Mouse (Mus musculus): ENCODE measurements around the gene Sapcd1.

Sapcd1 gene

DNA sequence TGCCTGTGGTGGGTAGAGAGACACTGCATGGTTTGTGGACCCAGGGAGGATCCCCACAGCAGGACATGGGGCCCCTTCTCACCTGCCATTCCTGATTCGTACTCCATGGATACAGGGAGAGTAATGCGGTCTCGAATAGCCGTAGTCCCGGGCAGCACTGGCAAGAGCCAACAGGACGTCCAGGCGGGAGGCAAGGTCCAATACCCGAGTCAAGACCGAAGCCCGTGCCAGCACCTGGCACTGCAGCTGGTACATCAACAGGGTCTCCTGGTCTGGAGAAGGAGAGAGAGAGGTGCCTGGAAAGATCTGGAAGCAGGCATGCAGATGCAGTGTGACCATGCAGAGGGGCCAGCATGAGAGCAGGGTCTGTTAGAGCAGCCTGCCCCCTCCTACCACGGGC lies 3.5 kb upstream of the Sapcd1 start:
- in situ Hi-C loops (cut with MboI, MseI): no loop called here

DNA sequence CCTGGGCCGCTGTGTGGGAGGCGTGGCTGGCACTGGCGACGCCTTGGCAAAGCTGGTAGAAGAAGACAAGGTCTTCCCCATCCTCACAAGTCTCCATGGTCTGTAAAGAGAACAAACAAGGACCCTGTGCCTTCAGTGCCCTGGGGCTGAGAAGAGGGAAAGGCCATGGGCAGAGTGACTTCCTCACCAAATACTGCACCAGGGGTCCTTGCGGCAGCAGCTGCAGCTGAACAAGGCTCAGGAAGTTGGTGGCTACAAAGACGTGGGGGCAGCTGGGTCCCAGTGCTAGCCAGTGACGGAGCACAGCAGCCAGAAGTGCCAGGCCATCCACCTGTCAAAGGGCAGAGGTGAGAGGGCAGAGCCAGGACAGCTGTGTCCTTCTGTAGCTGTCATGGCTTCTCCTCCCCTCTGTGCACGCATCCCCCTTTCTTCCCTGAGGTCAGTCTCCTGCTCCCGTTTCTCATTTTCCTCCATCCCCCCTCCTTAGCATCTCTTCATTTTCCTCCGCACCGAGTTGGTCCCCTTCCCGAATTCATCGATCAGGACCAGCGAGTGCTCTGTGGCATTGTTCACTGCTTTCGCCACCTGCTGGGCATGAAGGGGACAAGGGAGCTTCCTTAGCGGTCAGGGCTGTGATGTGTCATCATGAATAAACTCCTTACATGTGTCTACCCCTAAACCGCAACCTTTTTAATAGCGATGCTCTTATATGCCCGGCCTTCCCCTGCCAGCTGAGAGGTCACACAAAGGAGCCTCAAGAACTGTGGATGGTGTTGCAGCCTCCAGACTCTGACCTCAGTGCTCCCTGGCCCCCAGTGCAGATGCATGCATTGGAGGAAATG lies 2.1 kb upstream of the Sapcd1 start:
- in situ Hi-C loops (cut with MboI, MseI): no loop called here

DNA sequence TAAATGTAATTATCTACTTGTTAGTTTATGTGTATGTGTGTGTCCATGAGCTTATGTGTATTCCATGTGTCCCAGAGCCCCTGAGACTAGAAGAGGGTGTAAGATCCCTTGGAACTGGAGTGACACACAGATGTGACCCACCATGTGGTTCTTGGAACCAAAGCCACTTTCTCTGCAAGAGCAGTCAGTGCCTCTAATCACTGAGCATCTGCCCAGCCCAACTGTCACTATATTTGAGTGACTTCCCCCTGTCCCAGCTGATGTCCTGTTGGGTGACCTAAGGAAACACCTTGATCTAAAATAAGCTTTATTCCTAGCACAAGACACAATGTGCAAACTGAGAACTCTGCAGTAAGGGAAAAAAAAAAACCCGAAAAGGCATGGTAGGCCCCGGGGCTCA lies 499 bp upstream of the Sapcd1 start:
- in situ Hi-C loops (cut with MboI, MseI): no loop called here

DNA sequence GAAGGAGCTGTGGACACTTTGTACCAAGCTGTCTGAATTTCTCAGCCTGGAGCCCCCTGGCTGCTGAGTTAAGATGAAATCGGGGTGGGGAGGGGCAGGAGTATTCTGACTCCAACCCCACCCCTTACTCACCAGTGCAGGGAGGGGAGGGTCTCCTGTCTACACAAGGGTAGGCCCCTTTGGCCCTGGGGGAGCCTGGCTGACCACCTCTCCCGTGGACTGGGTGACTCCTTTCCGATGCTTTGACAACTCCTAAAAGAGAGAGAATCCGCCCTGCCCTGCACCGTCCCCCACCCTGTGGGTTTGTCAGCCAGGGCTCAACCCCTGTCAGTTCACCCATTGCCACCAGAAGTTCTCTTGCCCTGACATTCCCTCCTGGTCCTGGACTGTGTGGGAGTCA lies 1.6 kb downstream of the Sapcd1 start:
- in situ Hi-C loops (cut with MboI, MseI): no loop called here

DNA sequence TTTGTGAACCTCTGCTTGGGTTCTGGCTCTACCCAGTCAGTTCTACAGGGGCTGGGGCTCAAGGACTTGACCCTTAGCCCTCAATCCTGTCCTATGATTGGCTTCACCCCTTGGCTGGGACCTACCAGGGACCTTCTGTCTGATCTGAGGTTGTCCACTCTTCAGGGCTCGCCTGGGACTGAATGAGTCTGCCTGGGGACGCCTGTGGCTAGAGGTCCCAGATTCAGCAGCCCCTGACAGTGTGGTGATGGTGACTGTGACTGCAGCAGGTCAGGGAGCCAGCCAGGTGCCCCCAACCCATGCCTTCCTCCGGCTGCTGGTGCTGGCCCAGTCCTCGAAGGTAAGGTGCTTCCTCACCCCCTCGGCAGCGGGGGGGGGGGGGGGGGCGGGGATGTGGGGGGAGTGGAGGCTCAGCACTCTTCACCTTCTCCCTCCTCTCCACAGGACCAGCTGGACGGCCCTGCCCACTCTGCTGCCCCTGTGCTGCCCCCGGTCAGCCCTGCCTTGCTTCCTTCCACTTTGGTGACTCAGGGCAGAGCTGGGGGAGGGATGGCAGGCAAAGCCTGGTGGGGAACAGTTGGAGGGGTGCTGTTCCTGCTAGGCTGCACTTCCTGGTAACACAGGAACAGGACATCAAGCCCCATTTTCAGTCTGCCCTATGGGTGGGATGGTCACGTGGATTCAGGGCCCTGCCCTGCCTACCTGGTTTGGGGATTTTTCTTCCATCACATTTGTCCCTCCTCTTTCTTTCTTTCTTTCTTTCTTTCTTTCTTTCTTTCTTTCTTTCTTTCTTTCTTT lies 2.9 kb downstream of the Sapcd1 start:
- in situ Hi-C loops (cut with MboI, MseI): loop anchor here (5.0 kb wide), 1 partner anchor 37 kb away; no protein-coding TSS in a partner anchor

DNA sequence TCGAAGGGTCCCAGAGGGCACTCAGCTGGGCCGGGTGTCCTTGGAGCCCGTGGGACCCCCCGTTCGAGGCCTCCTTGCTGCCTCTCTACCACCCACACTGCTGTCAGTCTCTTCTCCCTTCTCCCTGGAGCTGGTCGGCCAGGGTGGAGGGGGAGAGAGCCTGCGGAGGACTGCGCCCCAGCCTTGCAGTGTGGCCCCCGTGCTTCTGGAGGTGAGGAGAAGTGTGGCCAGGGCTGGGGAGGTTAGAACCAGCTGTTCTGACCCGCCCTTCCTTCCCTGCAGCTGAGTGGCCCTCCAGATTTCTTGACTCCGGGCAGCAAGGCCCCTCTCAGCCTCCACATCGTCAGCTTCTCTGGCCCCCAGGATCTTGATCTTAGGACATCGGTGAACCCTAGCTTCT lies 3.6 kb downstream of the Sapcd1 start:
- in situ Hi-C loops (cut with MboI, MseI): loop anchor here (5.0 kb wide), 1 partner anchor 38 kb away; no protein-coding TSS in a partner anchor

DNA sequence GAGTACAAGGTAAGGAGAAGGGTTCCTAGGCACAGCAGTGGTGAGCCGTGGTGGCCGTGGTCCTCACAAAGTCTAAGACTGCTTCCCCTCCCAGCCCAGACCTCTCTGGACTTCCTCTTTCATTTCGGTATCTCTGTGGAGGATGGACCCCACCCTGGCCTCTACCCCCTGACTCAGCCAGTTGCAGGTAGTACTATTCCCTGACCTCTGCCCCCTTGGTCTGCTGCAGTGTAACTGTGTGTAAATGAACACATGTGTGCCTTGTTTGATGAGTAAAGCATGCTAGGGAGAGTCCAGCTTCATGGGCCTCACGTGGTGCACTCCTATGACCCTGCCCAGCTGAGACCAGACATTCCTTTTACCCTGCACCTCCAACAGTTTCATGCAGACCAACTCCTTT lies 4.1 kb downstream of the Sapcd1 start:
- in situ Hi-C loops (cut with MboI, MseI): loop anchor here (5.0 kb wide), 1 partner anchor 39 kb away; no protein-coding TSS in a partner anchor

DNA sequence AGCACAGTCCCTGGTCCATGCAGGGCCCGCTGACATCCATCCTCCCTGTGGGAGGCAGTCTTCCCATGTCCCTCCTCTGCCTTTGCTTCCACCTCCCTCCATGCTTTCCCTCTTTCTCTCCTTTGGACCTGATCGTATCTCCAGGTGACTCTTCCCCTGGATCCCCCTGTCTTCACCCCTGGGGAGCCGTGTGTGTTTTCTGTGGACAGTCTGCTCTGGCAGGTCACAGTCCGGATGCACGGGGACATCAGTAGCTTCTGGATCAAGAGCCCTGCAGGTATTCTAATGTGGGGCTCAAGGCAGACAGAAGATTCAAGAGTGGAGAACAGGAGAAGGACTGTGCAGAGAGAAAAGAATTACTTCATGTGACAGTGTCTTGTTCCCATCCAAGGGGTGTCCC lies 4.6 kb downstream of the Sapcd1 start:
- in situ Hi-C loops (cut with MboI, MseI): loop anchor here (5.0 kb wide), 1 partner anchor 39 kb away; no protein-coding TSS in a partner anchor

DNA sequence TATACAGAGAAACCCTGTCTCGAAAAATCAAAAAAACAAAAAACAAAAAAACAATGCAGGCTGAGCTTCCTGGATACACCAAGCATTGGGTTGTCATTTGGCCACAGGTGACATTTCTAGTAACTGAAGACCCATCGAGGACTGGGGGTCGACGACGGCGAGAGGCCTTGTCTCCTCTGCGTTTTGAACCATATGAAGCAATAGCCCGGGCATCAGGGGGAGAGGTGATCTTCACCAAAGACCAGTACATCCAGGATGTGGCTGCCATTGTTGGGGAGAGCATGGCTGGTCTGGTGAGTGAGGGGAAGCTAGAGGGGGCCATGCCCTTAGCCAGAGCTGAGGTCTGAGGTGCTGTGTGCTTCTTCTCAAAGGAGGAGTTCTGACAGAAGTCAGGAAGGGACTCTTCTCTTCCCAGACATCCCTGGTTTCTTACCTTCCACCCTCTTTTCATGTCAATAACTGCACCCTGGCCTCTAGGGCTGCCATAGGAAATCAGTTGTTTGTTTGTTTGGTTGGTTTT lies 5.2 kb downstream of the Sapcd1 start:
- in situ Hi-C loops (cut with MboI, MseI): loop anchor here (5.0 kb wide), 1 partner anchor 40 kb away; no protein-coding TSS in a partner anchor

DNA sequence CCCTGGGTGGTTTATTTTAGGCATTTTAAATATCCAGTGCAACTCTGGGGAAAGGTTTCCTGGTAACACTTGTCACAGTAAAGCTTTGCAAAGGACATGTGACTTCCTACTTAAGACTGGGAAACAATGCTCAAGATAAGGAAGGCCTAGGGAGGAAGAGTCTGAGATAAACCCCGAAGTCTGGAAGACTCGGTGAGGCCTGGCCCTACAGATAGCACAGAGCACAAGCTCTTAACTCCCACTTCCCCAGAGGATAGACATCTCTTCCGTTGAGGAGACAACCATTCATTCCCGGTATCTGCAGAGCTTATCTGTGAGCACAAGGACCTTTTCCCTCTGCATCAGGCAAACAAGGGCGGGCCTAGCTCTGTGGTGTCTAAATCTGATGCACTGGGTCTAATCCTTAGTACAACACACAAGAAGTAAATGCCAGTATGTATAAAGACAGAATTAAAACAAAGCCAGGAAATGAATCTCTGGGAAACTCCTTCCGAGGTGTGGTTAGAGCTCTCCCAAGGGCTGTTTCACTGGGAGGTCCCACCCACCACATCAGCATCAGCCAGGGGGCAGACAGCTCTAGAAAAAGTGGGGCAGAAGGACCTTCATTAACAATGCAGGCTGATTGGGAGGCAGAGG lies 5.9 kb downstream of the Sapcd1 start:
- in situ Hi-C loops (cut with MboI, MseI): loop anchor here (5.0 kb wide), 1 partner anchor 40 kb away; no protein-coding TSS in a partner anchor

DNA sequence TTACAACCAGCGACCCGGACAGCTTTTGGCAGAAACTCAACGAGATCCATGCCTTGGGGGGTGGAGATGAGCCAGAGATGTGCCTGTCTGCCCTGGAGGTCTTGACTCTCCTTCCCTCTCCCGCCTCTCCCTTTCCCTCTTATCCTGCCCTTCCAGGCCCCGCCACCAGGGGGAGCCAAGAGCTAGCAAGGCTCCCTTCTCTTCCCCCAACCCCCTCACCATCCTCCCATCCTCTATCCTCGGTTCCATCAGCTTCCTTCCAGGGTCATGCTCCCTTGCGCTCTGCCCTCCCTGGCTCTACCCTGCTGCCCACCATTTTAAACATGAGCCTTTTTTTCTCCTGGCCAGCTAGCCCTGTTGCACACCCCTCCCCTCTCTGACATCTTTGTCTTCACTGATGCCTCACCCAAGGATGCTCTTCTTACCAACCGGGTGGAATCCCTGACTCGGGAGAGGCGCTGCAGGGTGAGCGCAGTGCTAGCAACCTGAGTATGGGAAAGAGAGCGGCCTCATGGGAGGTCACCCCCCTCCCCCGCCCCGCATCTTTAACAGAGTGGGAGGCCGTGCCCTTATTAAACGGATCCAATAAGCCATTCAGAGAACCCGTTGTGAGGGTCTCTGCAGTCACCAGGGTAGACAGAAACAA lies 6.5 kb downstream of the Sapcd1 start:
- in situ Hi-C loops (cut with MboI, MseI): loop anchor here (5.0 kb wide), 1 partner anchor 41 kb away; no protein-coding TSS in a partner anchor

DNA sequence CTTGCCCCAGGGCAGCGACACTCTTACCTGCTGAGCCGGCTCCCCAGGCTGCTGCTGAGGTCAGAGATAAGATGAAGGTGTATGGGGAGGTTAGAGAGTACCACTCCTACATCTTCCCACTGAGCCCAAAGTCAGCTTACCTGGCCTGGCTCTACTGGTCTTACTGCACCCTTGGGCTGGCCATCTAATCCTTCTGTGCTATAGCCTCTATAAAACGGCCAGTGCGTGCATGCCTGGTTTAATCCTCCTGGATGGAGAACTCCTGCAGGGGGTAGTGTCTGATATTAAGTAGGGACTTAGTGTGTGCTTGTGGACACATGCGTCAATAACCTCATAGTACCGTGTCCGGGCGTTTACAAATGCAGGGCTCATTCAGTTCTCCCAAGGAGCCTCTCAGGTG lies 7.3 kb downstream of the Sapcd1 start:
- in situ Hi-C loops (cut with MboI, MseI): loop anchor here (5.0 kb wide), 1 partner anchor 42 kb away; no protein-coding TSS in a partner anchor

DNA sequence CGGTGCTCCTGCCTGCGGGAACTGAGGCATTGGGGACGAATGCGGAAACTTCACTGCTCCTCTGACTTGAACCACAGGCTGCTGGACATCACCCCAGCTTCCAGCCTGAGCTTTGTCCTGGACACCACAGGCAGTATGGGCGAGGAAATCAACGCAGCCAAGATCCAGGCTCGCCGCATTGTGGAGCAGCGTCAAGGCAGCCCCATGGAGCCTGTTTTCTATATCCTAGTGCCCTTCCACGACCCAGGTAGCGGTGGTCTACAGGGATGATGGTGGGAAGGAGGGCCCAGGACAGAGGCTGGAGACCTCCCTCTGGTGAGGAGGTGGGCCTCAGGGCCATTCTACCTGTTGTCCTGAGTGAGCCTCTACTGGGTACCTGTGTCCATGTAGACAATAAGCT lies 7.9 kb downstream of the Sapcd1 start:
- in situ Hi-C loops (cut with MboI, MseI): loop anchor here (5.0 kb wide), 1 partner anchor 42 kb away; no protein-coding TSS in a partner anchor

DNA sequence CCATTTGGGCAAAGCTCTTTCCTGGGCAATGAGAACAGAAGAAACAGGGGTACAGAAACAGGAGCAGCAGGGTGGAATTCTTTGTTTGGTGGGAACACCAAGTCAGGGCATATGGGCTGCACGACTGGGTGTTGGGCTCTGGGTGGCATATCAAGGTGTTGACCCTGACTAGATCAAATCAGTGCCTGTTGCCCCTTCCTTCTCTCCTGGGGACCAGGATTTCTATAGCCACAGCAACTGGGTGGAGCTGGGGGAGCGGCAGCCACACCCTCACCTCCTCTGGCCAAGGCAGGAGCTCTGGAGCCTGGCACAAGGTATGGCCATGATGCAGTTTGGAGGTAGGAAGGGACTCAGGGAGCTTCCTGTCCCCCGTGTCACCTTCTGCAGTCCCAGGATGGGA lies 9.6 kb downstream of the Sapcd1 start:
- in situ Hi-C loops (cut with MboI, MseI): no loop called here

DNA sequence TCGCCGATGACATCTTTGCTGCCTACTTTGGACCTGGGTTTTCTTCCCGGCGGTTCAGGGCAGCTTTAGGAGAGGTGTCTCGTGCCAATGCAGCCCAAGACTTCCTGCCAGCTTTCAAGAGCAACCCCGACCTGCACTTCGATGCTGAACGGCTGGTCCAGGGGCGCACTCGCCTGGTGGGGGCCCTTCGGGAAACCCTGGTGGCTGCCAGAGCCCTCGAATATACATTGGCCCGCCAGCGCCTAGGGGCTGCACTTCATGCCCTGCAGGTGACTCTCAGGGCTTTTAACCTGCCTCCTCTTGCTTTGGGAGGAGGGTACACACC lies 10.1 kb downstream of the Sapcd1 start:
- in situ Hi-C loops (cut with MboI, MseI): no loop called here

DNA sequence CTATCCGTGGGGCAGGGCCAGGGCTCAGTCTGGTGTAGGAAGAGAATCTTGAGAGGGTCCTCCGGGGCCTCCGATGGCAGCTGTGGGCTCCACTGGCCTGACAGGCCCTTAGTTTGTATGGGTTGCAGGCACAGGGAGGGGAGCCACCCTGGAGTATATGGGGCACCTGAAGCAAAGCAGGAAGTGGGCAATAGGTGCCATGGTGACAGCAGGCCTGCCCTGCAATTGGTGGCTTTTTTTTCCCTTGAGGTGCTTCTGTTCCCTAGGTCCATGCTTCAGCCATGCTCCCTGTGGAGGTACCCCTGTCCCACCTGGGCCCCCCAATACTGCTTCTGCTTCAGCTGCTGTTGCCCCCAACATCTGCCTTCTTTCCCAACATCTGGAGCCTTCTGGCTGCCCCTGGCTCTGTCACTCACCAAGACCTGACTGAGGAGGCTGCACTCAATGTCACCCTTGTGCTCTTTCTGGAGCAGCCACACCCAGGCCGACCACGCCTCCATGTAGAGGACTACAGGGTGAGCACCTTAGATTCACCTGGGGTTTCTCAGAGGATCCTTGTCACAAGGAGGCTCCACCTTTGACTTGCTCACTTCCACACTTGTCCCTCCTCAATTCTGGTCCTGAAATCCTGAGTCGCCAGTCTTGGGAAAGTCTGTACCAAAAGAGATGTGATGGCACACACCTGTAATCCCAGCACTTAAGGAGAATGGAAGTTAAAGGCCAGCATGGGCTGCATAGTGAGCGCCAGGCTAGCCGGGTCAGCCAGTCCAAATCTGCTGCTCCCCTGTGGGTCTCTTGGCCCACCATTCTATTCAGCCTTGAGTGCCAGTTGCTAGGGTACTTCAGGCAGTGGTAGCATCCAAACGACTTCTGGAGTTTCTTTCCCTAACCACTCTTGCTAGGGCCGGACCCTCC lies 10.8 kb downstream of the Sapcd1 start:
- in situ Hi-C loops (cut with MboI, MseI): no loop called here

DNA sequence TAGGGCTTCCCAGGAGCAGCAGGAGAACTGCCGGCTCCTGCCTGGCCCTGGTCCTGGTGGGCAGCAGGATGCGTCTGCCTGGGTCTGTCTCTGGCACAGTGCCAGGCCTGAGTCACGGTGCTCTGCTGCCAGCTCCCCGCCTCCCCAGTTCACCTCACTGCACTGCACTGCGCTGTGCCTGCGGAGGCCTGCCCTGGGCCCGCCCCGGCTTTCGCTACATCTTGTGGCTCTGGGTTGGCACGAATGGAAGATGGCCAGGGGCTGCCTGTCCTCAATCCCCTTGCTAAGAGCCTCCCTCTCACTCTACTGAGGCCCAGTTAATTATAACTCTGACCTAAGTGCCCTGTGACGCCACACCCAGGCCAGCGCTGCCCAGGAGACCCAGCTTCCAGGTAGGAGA lies 11.4 kb downstream of the Sapcd1 start, which contains the start of gene Vwa7:
Vwa7 (plus strand) TSS at position 204 of the 400 bp plus-strand sequence.
- in situ Hi-C loops (cut with MboI, MseI): no loop called here

DNA sequence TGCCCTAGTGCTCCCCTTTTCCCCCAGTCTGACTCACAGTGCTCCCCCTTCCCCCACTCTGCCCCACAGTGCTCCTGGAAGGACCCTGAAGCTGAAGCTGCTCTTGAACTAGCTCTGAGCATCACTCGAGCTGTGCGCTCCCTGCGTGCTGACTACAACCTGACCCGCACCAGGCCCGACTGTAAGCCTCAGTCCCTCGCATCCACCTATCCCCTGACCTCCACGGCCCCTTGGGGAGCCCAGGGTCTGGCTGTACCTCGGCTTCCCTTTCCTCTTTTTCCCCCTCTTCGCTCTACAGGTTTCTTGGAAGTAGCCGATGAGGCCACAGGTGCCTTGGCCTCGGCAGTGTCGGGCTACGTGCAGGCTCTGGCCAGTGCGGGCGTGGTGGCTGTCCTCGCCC lies 12.5 kb downstream of the Sapcd1 start:
- in situ Hi-C loops (cut with MboI, MseI): no loop called here

DNA sequence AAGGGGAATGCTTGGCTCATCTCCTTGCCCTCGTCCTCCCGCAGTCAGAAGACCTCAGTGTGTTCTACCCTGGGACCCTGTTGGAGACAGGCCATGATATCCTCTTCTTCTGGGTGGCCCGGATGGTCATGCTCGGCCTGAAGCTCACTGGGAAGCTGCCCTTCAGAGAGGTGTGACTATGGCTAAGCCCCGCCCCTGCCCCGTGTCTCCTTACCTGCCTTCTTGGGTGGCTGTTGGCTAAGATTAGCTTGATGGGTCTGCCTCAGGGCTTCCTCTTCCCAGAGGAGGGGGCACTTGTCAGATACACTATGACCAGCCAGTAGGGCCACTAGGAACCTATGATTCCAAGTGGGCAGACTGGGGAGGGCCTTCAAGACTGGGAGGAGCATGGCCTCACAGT lies 14.6 kb downstream of the Sapcd1 start:
- in situ Hi-C loops (cut with MboI, MseI): no loop called here

DNA sequence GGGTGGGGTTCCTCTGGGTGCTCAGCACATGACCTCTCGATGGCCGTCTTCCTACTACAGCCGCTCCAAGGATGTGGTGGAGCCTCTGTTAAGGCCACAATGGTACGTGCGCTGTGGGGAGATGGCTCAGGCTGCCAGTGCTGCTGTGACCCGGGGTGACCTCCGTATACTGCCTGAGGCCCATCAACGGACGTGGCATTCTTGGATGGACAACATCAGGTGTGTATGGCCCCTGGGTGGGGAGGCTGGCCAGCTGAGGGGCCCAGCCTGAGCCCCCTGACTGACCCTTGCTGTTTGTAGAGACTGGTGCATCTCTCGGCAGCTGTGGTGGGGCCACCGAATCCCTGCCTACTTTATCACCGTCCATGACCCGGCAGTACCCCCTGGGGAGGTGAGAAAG lies 15.4 kb downstream of the Sapcd1 start:
- in situ Hi-C loops (cut with MboI, MseI): no loop called here
